In genomic region chr12:29121159-29121558, GRCm38 (mm10) we compare ENCODE assay signal across 17 mouse cellular contexts.
DNase-seq lines count a peak whose midpoint lies in the region; ATAC-seq and TF ChIP-seq lines count a peak whose summit lies in the region.
"Had no signal": no experiment of that assay in that cellular context is flagged by ENCODE, and none has a peak within 500 bp of the region (broad histone marks: within the 10 kb centered on the region; RNA-seq: fewer than 3 reads in every experiment).

No protein-coding gene starts in this region.

- H3K36me3 ChIP-seq in embryonic facial prominence, embryonic 13.5 days = no peaks in the 10 kb centered on the region
- no peaks in the 10 kb centered on the region for H3K36me3 ChIP-seq in forebrain, embryonic 16.5 days (ENCODE audit: control insufficient read depth, insufficient read depth)
- no peaks in the 10 kb centered on the region for H3K36me3 ChIP-seq in midbrain, embryonic 15.5 days (replicated peaks)

- intact Hi-C loops in left cerebral cortex, postnatal 36 days (cut with DNase I) = no loop called here

- 45% methylated on average over 2 of the region's 2 CpGs for WGBS in embryonic facial prominence, embryonic 13.5 days
- WGBS in forebrain, embryonic 16.5 days = 5% methylated on average over 2 of the region's 2 CpGs
- WGBS in midbrain, embryonic 15.5 days = 22% methylated on average over 2 of the region's 2 CpGs

- H3K4me3 ChIP-seq in embryonic facial prominence, embryonic 13.5 days = no peak overlapping the region
- H3K4me3 ChIP-seq in forebrain, embryonic 16.5 days (replicated peaks; ENCODE audit: low read length) = no peak overlapping the region
- H3K4me3 ChIP-seq in midbrain, embryonic 15.5 days = no peak overlapping the region
- H3K4me3 ChIP-seq: gastrocnemius, adult 2 months; myocyte had no signal

- no peaks in the 10 kb centered on the region for H3K4me1 ChIP-seq in embryonic facial prominence, embryonic 13.5 days
- peaks cover 21% of the 10 kb centered on the region for H3K4me1 ChIP-seq in forebrain, embryonic 16.5 days (replicated peaks; ENCODE audit: control insufficient read depth, insufficient read depth, low read length)
- peaks cover 15% of the 10 kb centered on the region for H3K4me1 ChIP-seq in midbrain, embryonic 15.5 days

- peak; percentile 91 for DNase-seq in brain, embryonic 14.5 days (ENCODE audit: low read depth)
- DNase-seq in heart, adult 9 months (ENCODE audit: low spot score in 2 of 2) = no peak
- DNase-seq in lung, postnatal 25 days (ENCODE audit: low spot score) = no peak
- no peak for DNase-seq in left cerebral cortex, postnatal 36 days (ENCODE audit: low spot score in 2 of 2)
- DNase-seq: cerebellum, adult 8-10 months; gastrocnemius, adult 2 months; heart, adult 18-20 months; lung, embryonic 14.5 days; right cerebral cortex, postnatal 14 days; thymus, postnatal 4 days had no signal

- no peak overlapping the region for H3K4me2 ChIP-seq in embryonic facial prominence, embryonic 13.5 days
- H3K4me2 ChIP-seq in forebrain, embryonic 16.5 days (ENCODE audit: low read length) = no peak overlapping the region
- no peak overlapping the region for H3K4me2 ChIP-seq in midbrain, embryonic 15.5 days
- H3K4me2 ChIP-seq: liver, embryonic 11.5 days; lung, embryonic 14.5 days had no signal

- no peak for TF ChIP-seq CTCF in brain, embryonic 14.5 days (IDR thresholded peaks at IDR 0.05; ENCODE audit: borderline replicate concordance, extremely low read depth, insufficient read depth, insufficient read length)

- no peaks in the 10 kb centered on the region for H3K9me3 ChIP-seq in embryonic facial prominence, embryonic 13.5 days
- H3K9me3 ChIP-seq in forebrain, embryonic 16.5 days (ENCODE audit: control insufficient read depth, low read length) = no peaks in the 10 kb centered on the region
- H3K9me3 ChIP-seq in midbrain, embryonic 15.5 days = no peaks in the 10 kb centered on the region

- H3K27me3 ChIP-seq in embryonic facial prominence, embryonic 13.5 days = no peaks in the 10 kb centered on the region
- H3K27me3 ChIP-seq in forebrain, embryonic 16.5 days (replicated peaks; ENCODE audit: control insufficient read depth, insufficient read depth, low read length) = no peaks in the 10 kb centered on the region
- H3K27me3 ChIP-seq in midbrain, embryonic 15.5 days (replicated peaks) = no peaks in the 10 kb centered on the region

- H3K27ac ChIP-seq in embryonic facial prominence, embryonic 13.5 days = no peak overlapping the region
- H3K27ac ChIP-seq in forebrain, embryonic 16.5 days (ENCODE audit: low read length) = no peak overlapping the region; the same call in 1 of the 2 replicates
- H3K27ac ChIP-seq in midbrain, embryonic 15.5 days = peak overlapping the region; percentile 43
- H3K27ac ChIP-seq: gastrocnemius, adult 2 months; kidney, postnatal 0 days had no signal

- H3K9ac ChIP-seq in embryonic facial prominence, embryonic 13.5 days = no peak overlapping the region
- H3K9ac ChIP-seq in forebrain, embryonic 16.5 days (replicated peaks; ENCODE audit: low read depth, low read length) = no peak overlapping the region
- no peak overlapping the region for H3K9ac ChIP-seq in midbrain, embryonic 15.5 days
- H3K9ac ChIP-seq: lung, embryonic 14.5 days had no signal

- 0 out of 2 replicates have a peak, but pooled peaks have one; percentile 53 for ATAC-seq in embryonic facial prominence, embryonic 13.5 days (ENCODE audit: insufficient number of reproducible peaks, insufficient read depth, low FRiP score, low TSS enrichment, low read depth)
- ATAC-seq in forebrain, embryonic 16.5 days = peak; percentile 84
- peak; percentile 69 for ATAC-seq in midbrain, embryonic 15.5 days (replicated peaks)
- ATAC-seq: inflammation-experienced regulatory T-cells, adult 6 months had no signal

- no peak for TF ChIP-seq POLR2A in brain, embryonic 14.5 days (IDR thresholded peaks at IDR 0.05; ENCODE audit: borderline replicate concordance, extremely low read depth, insufficient read depth, insufficient read length, poor library complexity, severe bottlenecking)
